Mouse (Mus musculus): Measurements from ENCODE around the gene Tuba3b. TPM values are rescaled to one million over a fixed set of nuclear protein-coding genes. Genes with fewer than 3 reads are reported as not detected.

The Tuba3b gene
- polyA plus RNA-seq, 1 experiment from 2014 or later, result not detected

DNA sequence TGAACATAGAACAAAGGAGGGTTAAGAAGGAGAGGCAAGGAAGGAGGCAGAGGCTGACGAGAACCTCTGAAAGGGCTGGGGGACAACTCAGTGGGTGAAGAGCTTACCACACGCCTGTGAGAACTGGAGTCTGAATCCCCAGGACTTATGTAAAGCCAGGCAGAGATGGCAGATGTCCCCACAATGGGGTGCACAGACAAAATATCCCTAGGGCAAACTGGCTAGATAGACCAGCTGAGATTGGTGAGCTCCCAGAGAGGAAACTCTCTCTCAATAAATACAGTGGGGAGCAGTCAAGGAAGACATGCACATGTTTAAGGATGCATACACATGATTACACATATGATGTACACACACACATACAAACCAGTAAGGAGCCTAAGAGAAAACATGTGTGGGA is 11.4 kb upstream of the Tuba3b start:
- H3K27ac ChIP-seq (ENCODE audit: low read depth), result no peak overlapping the region
- H3K9ac ChIP-seq (replicated peaks), result no peak overlapping the region
- DNase-seq (no peak), ATAC-seq (no peak)
- H3K4me1 ChIP-seq (ENCODE audit: insufficient read depth), result peaks cover 8% of the 10 kb centered on the region
- no peaks in the 10 kb centered on the region for H3K27me3 ChIP-seq (ENCODE audit: insufficient read depth, low read length)
- TF ChIP-seq CTCF (IDR thresholded peaks at IDR 0.05; ENCODE audit: low read depth) (no peak), EP300 (IDR thresholded peaks at IDR 0.05; ENCODE audit: low read depth) (no peak)
- no peak overlapping the region for H3K4me2 ChIP-seq (ENCODE audit: low read depth, low read length)
- H3K4me3 ChIP-seq (ENCODE audit: low read depth, low read length), result no peak overlapping the region
- H3K9me3 ChIP-seq (ENCODE audit: low read length), result no peaks in the 10 kb centered on the region
- WGBS (ENCODE audit: insufficient replicate concordance), result 66% methylated on average over 2 of the region's 2 CpGs
- H3K36me3 ChIP-seq (replicated peaks; ENCODE audit: insufficient read depth, low read length), result no peaks in the 10 kb centered on the region

GRCm38 (mm10) chr6:145604648-145605047 is 10.9 kb upstream of the Tuba3b start:
- TF ChIP-seq CTCF (IDR thresholded peaks at IDR 0.05; ENCODE audit: low read depth) (no peak), EP300 (IDR thresholded peaks at IDR 0.05; ENCODE audit: low read depth) (no peak)
- H3K4me2 ChIP-seq (ENCODE audit: low read depth, low read length), result no peak overlapping the region
- WGBS (ENCODE audit: insufficient replicate concordance), result 20% methylated on average over 4 of the region's 4 CpGs
- H3K4me1 ChIP-seq (ENCODE audit: insufficient read depth), result peaks cover 7% of the 10 kb centered on the region
- H3K27me3 ChIP-seq (ENCODE audit: insufficient read depth, low read length), result no peaks in the 10 kb centered on the region
- DNase-seq (no peak), ATAC-seq (no peak)
- H3K27ac ChIP-seq (ENCODE audit: low read depth), result no peak overlapping the region
- H3K9ac ChIP-seq (replicated peaks), result no peak overlapping the region
- no peaks in the 10 kb centered on the region for H3K36me3 ChIP-seq (replicated peaks; ENCODE audit: insufficient read depth, low read length)
- no peaks in the 10 kb centered on the region for H3K9me3 ChIP-seq (ENCODE audit: low read length)
- H3K4me3 ChIP-seq (ENCODE audit: low read depth, low read length), result no peak overlapping the region

DNA sequence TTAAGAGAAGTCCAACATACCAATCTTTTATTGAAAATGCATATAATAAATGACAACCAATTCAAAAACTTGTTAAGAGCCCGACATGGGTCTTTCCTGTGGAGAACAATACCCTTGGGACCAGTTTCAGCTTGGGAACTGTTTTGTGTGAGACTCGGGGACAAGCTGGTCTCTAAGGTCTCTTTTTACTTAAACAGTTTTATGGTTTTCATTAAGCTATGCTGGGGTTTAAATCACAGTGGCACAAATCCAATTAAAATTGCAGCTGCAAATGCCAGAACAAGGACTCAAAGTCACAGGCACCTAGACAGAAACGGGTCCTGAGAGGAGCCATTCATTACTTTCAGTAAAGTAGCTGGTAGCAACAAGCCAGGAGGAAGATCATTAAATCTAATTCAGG is 10.4 kb upstream of the Tuba3b start:
- WGBS (ENCODE audit: insufficient replicate concordance), result 50% methylated on average over 3 of the region's 3 CpGs
- Histone ChIP-seq H3K4me2 (ENCODE audit: low read depth, low read length) (no peak overlapping the region), H3K9ac (replicated peaks) (no peak overlapping the region), H3K36me3 (replicated peaks; ENCODE audit: insufficient read depth, low read length) (no peaks in the 10 kb centered on the region), H3K4me3 (ENCODE audit: low read depth, low read length) (no peak overlapping the region), H3K27me3 (ENCODE audit: insufficient read depth, low read length) (no peaks in the 10 kb centered on the region), H3K9me3 (ENCODE audit: low read length) (no peaks in the 10 kb centered on the region), H3K4me1 (ENCODE audit: insufficient read depth) (peaks cover 7% of the 10 kb centered on the region), H3K27ac (ENCODE audit: low read depth) (no peak overlapping the region)
- TF ChIP-seq EP300 (IDR thresholded peaks at IDR 0.05; ENCODE audit: low read depth), result no peak
- TF ChIP-seq CTCF (IDR thresholded peaks at IDR 0.05; ENCODE audit: low read depth), result no peak
- DNase-seq (no peak), ATAC-seq (no peak)

- no peak overlapping the region for H3K4me3 ChIP-seq (ENCODE audit: low read depth, low read length)
- no peak overlapping the region for H3K27ac ChIP-seq (ENCODE audit: low read depth)
- no peak overlapping the region for H3K9ac ChIP-seq (replicated peaks)
- peaks cover 7% of the 10 kb centered on the region for H3K4me1 ChIP-seq (ENCODE audit: insufficient read depth)
- no peaks in the 10 kb centered on the region for H3K36me3 ChIP-seq (replicated peaks; ENCODE audit: insufficient read depth, low read length)
- DNase-seq (no peak), ATAC-seq (no peak)
- H3K9me3 ChIP-seq (ENCODE audit: low read length), result no peaks in the 10 kb centered on the region
- no peaks in the 10 kb centered on the region for H3K27me3 ChIP-seq (ENCODE audit: insufficient read depth, low read length)
- H3K4me2 ChIP-seq (ENCODE audit: low read depth, low read length), result no peak overlapping the region
- 85% methylated on average over 4 of the region's 4 CpGs for WGBS (ENCODE audit: insufficient replicate concordance)
- TF ChIP-seq EP300 (IDR thresholded peaks at IDR 0.05; ENCODE audit: low read depth) (no peak), CTCF (IDR thresholded peaks at IDR 0.05; ENCODE audit: low read depth) (no peak)
Measured at GRCm38 (mm10) chr6:145607746-145608145, 7.8 kb upstream of the Tuba3b start.

GRCm38 (mm10) chr6:145608693-145609092 is 6.9 kb upstream of the Tuba3b start:
- WGBS (ENCODE audit: insufficient replicate concordance), result 76% methylated on average over 5 of the region's 5 CpGs
- H3K27me3 ChIP-seq (ENCODE audit: insufficient read depth, low read length), result no peaks in the 10 kb centered on the region
- H3K4me2 ChIP-seq (ENCODE audit: low read depth, low read length), result no peak overlapping the region

GRCm38 (mm10) chr6:145610901-145611300 is 4.7 kb upstream of the Tuba3b start:
- H3K9me3 ChIP-seq (ENCODE audit: low read length), result no peaks in the 10 kb centered on the region
- H3K36me3 ChIP-seq (replicated peaks; ENCODE audit: insufficient read depth, low read length), result no peaks in the 10 kb centered on the region
- ATAC-seq (no peak), DNase-seq (no peak)
- TF ChIP-seq EP300 (IDR thresholded peaks at IDR 0.05; ENCODE audit: low read depth) (no peak), CTCF (IDR thresholded peaks at IDR 0.05; ENCODE audit: low read depth) (no peak)
- H3K4me1 ChIP-seq (ENCODE audit: insufficient read depth), result peaks cover 4% of the 10 kb centered on the region; the same call in 1 of the 2 replicates
- no peaks in the 10 kb centered on the region for H3K27me3 ChIP-seq (ENCODE audit: insufficient read depth, low read length)
- no peak overlapping the region for H3K9ac ChIP-seq (replicated peaks)
- H3K27ac ChIP-seq (ENCODE audit: low read depth), result no peak overlapping the region
- no peak overlapping the region for H3K4me2 ChIP-seq (ENCODE audit: low read depth, low read length)
- H3K4me3 ChIP-seq (ENCODE audit: low read depth, low read length), result no peak overlapping the region
- WGBS (ENCODE audit: insufficient replicate concordance), result 89% methylated on average over 5 of the region's 5 CpGs

More at GRCm38 (mm10) chr6:145608693-145609092, 6.9 kb upstream of the Tuba3b start:
- DNase-seq, result no peak
- no peak for ATAC-seq
- H3K36me3 ChIP-seq (replicated peaks; ENCODE audit: insufficient read depth, low read length), result no peaks in the 10 kb centered on the region
- H3K4me3 ChIP-seq (ENCODE audit: low read depth, low read length), result no peak overlapping the region
- H3K27ac ChIP-seq (ENCODE audit: low read depth), result no peak overlapping the region
- TF ChIP-seq CTCF (IDR thresholded peaks at IDR 0.05; ENCODE audit: low read depth) (no peak), EP300 (IDR thresholded peaks at IDR 0.05; ENCODE audit: low read depth) (no peak)
- no peak overlapping the region for H3K9ac ChIP-seq (replicated peaks)
- no peaks in the 10 kb centered on the region for H3K9me3 ChIP-seq (ENCODE audit: low read length)
- H3K4me1 ChIP-seq (ENCODE audit: insufficient read depth), result peaks cover 7% of the 10 kb centered on the region

DNA sequence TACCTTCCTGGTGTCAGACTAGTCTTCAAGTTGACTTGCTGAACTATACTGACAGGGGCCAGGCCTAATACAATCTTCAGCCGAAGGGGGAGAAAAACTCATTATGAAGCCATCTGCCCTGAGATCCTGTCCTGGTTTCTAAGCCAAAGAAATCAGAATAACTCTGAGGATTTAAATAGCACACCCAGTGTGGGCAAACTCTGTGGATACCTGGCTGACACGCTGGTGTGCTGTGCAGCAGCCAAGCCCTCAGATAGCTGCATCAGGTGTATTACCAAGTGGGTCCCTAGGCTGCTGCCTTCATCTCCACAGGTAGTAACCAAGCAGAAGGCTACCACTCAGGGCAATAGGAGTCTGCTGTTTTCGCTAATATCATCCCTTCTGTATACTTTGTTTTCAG is 2.9 kb upstream of the Tuba3b start:
- WGBS (ENCODE audit: insufficient replicate concordance), result 72% methylated on average over 3 of the region's 3 CpGs

More for the DNA sequence above, 2.9 kb upstream of the Tuba3b start:
- TF ChIP-seq CTCF (IDR thresholded peaks at IDR 0.05; ENCODE audit: low read depth) (no peak), EP300 (IDR thresholded peaks at IDR 0.05; ENCODE audit: low read depth) (no peak)
- H3K4me3 ChIP-seq (ENCODE audit: low read depth, low read length), result no peak overlapping the region
- DNase-seq (no peak), ATAC-seq (no peak)
- H3K36me3 ChIP-seq (replicated peaks; ENCODE audit: insufficient read depth, low read length), result no peaks in the 10 kb centered on the region
- no peaks in the 10 kb centered on the region for H3K9me3 ChIP-seq (ENCODE audit: low read length)
- no peak overlapping the region for H3K4me2 ChIP-seq (ENCODE audit: low read depth, low read length)
- H3K9ac ChIP-seq (replicated peaks), result no peak overlapping the region
- peaks cover 2% of the 10 kb centered on the region; the same call in 1 of the 2 replicates for H3K4me1 ChIP-seq (ENCODE audit: insufficient read depth)
- no peaks in the 10 kb centered on the region for H3K27me3 ChIP-seq (ENCODE audit: insufficient read depth, low read length)
- H3K27ac ChIP-seq (ENCODE audit: low read depth), result no peak overlapping the region
